Mouse (Mus musculus) kidney, postnatal 14 days (tissue): Measurements from ENCODE around the gene Rab40c.

Experiments
- DNase-seq: peaks from one replicate; pipeline ENCODE4 v3.0.0; 2022; ENCODE audit warnings: mixed read lengths

The Rab40c gene

DNA sequence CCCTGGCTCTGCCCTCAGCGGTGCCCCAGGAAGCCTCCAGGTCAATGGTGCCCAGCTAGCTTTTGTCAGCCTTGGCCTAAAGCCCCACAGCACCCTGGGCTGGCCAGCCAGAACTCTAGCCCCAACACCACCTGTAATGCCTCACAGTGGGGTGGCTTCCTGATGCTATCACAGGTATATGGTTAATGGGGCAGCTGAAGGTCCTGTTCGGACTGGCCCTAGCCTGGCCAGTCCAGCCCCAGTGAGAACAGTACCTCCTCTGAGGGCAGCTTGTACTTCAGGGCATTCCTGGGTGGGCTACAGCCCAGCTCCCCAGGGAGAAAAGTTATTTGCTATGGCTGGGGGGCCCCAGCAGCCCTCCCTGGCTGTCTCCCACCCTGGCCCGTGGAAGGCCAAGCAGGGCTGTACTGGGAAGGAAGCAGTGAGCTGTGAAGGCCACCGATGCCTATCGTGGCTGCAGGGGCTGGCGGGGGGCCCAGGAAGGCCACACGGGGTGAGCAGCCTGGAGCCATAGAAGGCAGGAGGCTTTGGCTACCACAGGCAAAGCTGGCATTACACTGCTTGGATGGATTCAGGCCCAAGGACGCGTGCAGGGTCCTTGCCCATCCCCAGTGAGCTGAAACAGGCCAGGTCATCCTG is 26.1 kb upstream of the Rab40c start:
- DNase-seq, result peak; percentile 68

- no peak for DNase-seq
Measured at GRCm38 (mm10) chr17:25944366-25945163, 25.0 kb upstream of the Rab40c start, which contains the start of the genes Pigq and Nhlrc4. Pigq (minus strand) TSS chr17:25944936. Nhlrc4 (minus strand) TSS chr17:25944961.

GRCm38 (mm10) chr17:25943769-25944168 is 24.2 kb upstream of the Rab40c start:
- no peak for DNase-seq

DNA sequence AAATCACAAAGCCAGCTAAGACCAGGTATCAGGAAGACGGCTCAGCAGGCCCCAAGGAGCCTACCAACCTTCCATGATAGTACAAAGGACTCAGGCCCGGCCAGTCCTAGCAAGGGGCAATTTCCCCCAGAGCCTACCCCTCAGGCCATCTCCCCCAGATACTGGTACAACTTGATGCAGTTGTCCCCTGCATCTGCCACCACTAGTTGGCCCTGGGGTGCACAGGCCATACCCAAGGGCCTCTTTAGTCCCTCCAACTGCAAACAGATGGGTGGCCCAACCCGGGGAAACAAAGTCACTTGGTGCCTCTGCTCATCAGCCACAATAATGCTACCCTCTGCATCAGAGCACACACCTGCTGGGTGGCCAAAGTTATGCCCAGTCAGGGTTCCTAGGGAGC is 23.7 kb upstream of the Rab40c start:
- DNase-seq, result no peak

DNA sequence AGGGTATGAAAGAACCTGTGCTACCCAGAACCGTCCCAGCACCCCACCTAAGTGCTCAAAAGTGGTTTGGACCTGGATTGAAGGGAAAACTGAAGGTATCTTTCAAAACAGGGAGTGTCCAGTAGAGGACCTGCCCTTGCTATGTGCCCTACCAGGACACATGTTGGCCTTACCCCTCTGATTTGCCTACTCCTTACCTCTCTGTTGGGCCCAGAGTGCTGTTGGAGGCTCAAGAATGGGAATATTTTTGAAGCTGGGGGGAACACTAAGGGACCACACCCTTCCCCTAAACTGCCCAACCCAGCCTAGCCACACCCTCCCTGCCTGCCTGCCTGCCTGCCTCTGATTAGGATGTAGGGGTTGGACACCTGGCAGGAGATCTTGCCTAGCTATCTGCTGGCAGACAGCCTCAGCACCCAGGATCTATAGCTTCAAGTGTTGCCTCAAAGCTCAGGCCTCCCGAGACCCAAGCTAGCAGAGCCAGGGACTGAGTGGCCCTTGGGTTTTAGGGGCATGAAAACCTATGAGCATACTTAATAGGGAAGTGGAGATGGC is 23.1 kb upstream of the Rab40c start:
- DNase-seq, result no peak

DNA sequence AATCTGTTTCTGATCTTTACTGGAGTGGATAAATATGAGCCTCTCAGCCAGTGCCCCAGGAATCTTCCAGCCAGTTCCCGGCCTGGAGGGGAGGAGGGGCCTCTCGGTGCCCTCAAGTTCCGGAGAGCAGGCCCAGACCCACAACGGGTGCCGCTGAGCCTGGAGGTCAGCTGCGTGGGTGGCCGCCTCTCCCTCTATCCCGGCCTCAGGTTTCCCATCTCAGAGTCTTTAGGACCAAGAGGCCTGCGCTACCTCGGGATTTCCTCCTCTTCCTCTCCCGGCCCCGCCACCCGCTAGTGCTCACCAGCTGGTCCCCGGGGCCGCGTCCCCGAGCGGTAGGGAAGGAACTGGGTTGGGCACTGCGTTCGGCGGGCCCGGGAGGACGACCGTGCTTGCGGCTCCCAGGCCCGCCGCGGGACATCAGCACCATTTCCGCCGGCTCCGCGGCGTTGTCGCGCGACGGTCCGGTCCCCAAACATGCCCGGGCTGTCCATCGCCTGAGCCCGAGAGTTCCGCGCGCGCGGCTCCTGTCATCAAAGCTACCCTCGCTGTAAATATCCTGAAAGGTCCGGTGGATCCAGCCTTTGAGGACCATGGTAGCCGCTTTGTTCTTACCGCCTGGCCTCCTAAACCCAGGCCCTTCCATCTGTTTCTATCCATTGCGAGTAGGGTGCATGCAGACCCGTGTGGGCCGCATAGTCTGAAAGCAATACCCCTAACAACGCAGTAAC is 22.1 kb upstream of the Rab40c start:
- peak; percentile 85 for DNase-seq

DNA sequence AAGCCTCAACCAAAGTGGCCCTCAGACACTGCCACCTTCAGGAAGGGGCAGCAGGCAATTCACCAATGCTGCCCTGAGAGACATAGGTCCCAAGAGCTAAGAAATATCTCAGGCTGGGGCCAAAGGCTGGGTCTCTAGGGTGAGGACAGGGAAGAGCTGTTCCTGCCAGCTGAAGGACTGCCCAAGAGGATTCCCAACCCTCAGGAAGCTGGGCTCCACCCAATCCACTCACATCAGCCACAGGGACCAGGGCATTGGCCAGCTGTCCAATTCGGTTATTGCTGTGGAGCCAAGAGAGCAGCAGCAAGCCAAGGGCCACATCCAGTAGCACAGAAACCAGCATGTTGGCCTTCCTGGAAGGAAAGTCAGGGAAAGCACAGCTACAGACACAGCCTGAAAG is 15.0 kb upstream of the Rab40c start:
- DNase-seq, result no peak

DNA sequence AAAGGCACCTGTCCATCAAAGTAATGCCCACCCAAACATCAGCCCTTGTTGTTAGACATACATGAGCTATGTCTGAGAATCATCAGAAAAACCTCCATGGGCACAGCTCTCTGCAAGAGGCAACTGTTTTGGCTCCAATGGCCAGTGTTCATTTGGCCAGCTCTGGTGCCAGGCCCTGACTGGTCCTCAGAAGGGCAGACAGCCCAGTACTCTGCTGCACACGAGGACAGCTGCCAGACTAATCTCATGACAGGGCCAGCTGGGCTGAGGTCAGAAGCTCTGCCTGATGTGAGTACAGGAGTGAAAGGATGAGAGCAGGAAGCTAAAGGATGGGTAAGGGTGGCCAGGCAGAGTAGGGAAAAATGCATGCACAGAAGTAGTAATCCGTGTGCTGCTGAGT is 5.8 kb upstream of the Rab40c start:
- no peak for DNase-seq

GRCm38 (mm10) chr17:25922120-25922519 is 2.6 kb upstream of the Rab40c start:
- DNase-seq, result peak; percentile 40

- peak; percentile 100 for DNase-seq
Measured at GRCm38 (mm10) chr17:25919786-25920642, 487 bp upstream of the Rab40c start.

- no peak for DNase-seq
Measured at GRCm38 (mm10) chr17:25918037-25918750, 1.3 kb downstream of the Rab40c start.

GRCm38 (mm10) chr17:25916931-25917647 is 2.4 kb downstream of the Rab40c start:
- DNase-seq, result no peak

DNA sequence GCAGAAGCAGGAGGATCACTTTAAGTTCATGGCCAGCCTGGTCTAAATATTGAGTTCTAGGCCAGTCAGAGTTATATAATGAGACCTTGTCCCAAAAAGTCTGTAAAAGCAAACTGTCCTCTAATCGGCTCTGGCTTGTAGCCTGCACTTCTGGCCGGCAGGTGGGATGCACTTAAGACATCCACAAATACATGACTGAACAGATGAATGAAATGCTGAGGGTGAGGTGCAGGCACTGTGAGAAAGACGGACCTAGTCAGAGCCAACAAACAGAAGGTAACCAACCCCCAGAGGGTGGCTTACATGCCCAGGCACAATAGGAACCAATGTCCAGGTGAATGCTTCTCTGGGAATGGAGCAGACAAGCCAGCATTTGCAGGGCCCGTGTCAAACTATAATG is 5.2 kb downstream of the Rab40c start:
- no peak for DNase-seq

GRCm38 (mm10) chr17:25913877-25914275 is 5.7 kb downstream of the Rab40c start:
- peak; percentile 12 for DNase-seq

GRCm38 (mm10) chr17:25913186-25913876 is 6.2 kb downstream of the Rab40c start:
- peak; percentile 34 for DNase-seq

- DNase-seq, result peak; percentile 24
Measured at GRCm38 (mm10) chr17:25911816-25912215, 7.7 kb downstream of the Rab40c start.

GRCm38 (mm10) chr17:25907640-25908039 is 11.9 kb downstream of the Rab40c start:
- DNase-seq, result no peak

DNA sequence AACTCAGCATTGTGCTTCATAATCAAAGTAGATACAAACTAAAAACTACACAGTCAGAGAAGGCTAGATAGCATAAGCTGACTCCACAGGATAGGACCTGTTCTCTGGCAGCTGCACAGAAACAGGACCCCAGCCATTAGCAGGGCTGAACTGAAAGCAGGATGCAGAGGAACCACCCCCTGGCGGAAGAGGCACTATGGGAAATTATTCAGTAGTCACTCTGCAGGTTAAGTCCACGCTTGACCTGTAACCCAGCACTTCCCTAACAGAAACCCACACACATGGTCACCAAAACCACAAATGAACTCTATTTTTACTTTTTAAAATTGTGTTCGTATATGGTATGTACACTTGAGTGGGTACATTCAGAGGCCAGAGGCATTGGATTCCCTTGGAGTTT is 16.5 kb downstream of the Rab40c start:
- no peak for DNase-seq

- DNase-seq, result no peak
Measured at GRCm38 (mm10) chr17:25900193-25900592, 19.3 kb downstream of the Rab40c start.

GRCm38 (mm10) chr17:25895891-25896290 is 23.6 kb downstream of the Rab40c start:
- no peak for DNase-seq
